Mouse (Mus musculus) macrophage (primary cell): ENCODE measurements around the gene Abhd2. TPM values are rescaled to one million over a fixed set of nuclear protein-coding genes. Genes with fewer than 3 reads are reported as not detected.

Experiments
- H3K27ac ChIP-seq: fragments of 350-480 bp; formaldehyde crosslinking; 2 replicates; pipeline ENCODE4 v1.9.0; 2021
- H3K36me3 ChIP-seq: fragments of 350-480 bp; formaldehyde crosslinking; 2 replicates; pipeline ENCODE4 v1.9.0; 2021; ENCODE audit errors: inconsistent target
- H3K4me3 ChIP-seq: fragments of 350-480 bp; formaldehyde crosslinking; 2 replicates; pipeline ENCODE4 v1.9.0; 2021; ENCODE audit errors: inconsistent target
- H3K79me2 ChIP-seq: fragments of 350-480 bp; formaldehyde crosslinking; 2 replicates; pipeline ENCODE4 v1.9.0; 2021; ENCODE audit errors: inconsistent target
- WGBS: methylation state at CpG from one replicate; pipeline ENCODE4 v1.1.7; 2026; ENCODE audit warnings: inconsistent platforms; ENCODE audit not compliant: missing documents; 5-methylcytosine and 5-hydroxymethylcytosine counted together
- polyA plus RNA-seq: library from polyadenylated mRNA; stranded (reverse); fragments of 250-400 nt; gene quantifications from 3 replicates; pipeline ENCODE4 v1.2.4, GENCODE M21; 2018; ENCODE audit warnings: inconsistent platforms

The Abhd2 gene
- polyA plus RNA-seq, 1 experiment from 2014 or later, result 25.1 TPM

DNA sequence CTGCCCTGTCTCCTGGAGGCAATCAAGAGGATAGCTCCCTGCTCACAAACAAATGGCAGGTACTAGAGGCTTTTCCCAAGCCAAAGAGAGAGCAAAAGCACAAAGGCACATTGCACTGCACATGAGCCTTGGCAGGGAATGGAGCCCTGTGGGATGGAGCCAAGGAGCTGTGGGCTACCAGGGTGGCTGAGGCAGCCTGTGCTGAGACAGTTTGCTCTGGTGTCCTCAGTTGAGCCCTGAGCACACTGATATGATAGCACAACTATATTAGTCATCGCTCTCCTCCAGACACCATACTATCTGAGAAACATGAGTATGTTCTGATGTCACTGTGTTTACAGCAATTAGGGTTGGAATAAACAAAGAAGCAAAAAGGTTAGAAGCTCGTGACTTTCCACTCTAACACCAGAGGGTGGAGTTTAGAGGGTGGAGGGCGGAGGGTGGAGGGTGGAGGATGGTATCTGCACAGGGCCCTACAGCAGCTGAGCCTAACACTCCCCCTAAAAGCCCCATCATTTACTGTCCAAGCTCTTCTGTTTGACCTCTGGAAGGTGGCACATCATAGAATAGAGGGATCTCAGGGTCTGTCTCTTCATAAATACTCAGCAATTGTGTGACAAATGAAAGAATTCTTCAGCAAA lies 18.6 kb upstream of the Abhd2 start:
- 96% methylated on average over 3 of the region's 3 CpGs for WGBS
- no peaks in the 10 kb centered on the region for H3K79me2 ChIP-seq
- no peaks in the 10 kb centered on the region for H3K36me3 ChIP-seq
- H3K4me3 ChIP-seq, result no peak overlapping the region
- no peak overlapping the region for H3K27ac ChIP-seq

DNA sequence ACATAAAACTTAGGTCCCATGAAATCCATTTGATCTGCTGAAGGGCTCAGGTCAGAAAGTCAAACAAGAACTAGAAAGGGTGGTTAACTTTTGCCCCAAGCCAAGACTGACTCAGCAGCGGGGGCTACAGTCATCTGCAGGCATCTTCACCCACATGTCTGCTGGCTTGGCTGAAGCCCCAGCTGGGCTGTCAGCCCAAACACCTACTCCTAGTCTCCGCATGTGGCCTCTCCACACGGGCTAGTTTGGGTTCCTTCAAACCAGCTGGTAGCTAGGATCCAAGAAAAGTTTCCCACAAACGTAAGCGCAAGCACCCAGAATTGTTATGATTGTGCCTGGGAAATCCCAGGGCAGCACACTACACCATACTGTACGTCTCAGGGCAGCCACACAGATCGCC lies 17.6 kb upstream of the Abhd2 start:
- H3K36me3 ChIP-seq, result no peaks in the 10 kb centered on the region
- WGBS, result 82% methylated on average over 7 of the region's 7 CpGs
- no peaks in the 10 kb centered on the region for H3K79me2 ChIP-seq
- H3K4me3 ChIP-seq, result no peak overlapping the region
- no peak overlapping the region for H3K27ac ChIP-seq

DNA sequence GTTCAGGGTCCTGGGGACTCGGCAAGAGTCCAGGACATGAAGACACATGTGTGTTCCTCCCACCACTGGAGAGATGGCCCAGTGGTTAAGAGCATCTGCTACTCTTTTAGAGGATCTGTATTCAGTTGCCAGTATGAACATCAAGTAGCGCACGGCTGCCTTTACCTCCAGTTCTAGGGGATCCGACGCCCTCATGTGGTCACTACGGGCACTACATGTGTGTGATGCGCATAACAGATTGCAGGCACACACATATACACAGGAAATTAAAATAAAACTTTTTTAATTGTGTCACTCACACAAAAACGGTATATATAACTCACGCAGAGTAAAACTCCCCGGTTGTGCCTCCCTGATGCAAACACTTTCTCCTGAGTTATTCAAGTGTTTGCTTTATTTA lies 17.2 kb upstream of the Abhd2 start:
- H3K27ac ChIP-seq, result no peak overlapping the region
- WGBS, result 86% methylated on average over 10 of the region's 10 CpGs

DNA sequence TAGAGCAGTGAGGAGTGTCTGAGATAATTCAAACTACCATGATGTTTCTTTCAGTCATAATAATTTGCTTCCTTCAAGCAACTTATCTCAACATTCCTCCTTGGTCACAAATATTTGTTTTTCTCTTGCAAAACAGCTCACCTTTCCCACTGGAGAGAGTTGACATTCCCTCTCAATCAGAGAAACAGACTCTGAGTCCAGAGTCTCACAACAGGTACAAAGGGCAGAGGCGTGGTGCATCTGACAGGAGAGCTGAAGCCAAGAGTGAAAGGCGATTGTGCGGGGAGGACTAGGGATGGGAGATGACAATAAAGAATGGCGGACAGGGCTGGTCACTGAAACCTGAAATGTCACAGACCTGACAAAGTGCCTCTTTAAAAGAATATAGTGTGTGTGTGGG lies 16.3 kb upstream of the Abhd2 start:
- Histone ChIP-seq H3K4me3 (no peak overlapping the region), H3K36me3 (no peaks in the 10 kb centered on the region), H3K27ac (no peak overlapping the region), H3K79me2 (no peaks in the 10 kb centered on the region)
- WGBS, result 91% methylated on average over 4 of the region's 4 CpGs

More for the DNA sequence above, 17.2 kb upstream of the Abhd2 start:
- Histone ChIP-seq H3K4me3 (no peak overlapping the region), H3K36me3 (no peaks in the 10 kb centered on the region), H3K79me2 (no peaks in the 10 kb centered on the region)

DNA sequence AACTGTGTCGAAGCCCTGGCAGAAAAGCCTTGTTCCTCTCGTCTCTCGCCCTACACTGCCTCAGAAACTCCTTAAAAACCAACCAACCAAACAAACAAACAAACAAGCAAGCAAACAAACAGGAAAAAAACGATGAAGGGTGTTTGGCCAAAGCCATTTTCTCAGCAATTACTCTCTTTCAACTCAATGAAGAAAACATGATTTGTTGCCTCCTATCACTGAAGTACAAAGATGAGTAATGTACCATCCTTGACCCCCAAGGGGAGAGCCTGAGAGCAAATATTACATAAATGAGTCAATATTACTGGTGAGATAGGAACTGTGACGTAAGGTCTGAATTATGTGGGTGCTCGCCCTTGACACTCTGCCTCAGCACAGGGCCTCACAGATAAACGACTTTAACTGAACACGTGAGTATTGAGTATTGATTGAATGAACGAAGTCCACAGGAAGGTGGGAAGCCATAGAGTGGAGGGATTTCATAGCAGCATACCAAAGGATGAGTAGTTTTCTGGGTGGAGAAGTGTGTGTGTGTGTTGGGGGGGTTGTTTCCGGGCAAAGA lies 13.9 kb upstream of the Abhd2 start:
- whole genome bisulfite sequencing, result 91% methylated on average over 10 of the region's 10 CpGs
- Histone ChIP-seq H3K4me3 (no peak overlapping the region), H3K36me3 (no peaks in the 10 kb centered on the region), H3K27ac (no peak overlapping the region), H3K79me2 (no peaks in the 10 kb centered on the region)

DNA sequence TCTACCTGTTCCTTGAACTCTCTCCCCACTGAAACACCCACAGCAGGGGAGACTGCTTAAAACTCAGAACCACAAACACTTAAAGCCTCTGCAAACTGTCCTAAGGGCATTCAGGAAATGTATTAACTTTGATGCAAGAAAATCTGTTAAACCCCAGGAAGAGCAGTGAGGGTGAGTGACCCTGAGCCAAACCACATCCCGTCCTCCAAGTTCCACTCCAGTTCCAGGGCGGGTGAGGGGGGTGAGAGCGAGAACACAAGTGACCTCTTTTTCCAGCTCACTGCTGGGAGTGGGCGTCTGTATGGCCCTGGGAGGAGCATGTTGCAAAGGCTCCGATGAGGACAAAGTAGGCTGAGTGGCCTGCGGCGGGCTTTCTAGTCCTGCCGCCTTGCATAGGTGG lies 10.5 kb upstream of the Abhd2 start:
- Histone ChIP-seq H3K27ac (no peak overlapping the region), H3K36me3 (no peaks in the 10 kb centered on the region), H3K4me3 (no peak overlapping the region), H3K79me2 (no peaks in the 10 kb centered on the region)
- WGBS, result 38% methylated on average over 8 of the region's 8 CpGs

DNA sequence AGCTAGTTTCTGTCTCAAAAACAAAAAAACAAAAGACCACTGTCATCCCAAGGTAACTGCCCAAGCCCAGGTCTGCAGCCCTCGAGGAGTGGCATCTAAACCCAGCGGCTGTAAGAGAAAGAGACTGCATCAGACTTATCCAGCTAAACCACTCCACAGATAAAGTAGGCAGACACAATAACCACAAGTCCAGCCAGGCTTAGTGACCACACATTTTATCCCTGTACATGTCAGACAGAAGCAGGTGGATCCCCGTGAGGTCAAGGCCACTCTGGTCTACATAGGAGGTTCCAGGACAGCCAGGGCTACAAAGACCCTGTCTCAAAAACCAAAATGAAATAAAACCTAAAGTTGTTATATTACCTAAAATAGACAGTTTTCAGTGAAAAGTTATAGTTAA lies 9.2 kb upstream of the Abhd2 start:
- Histone ChIP-seq H3K27ac (no peak overlapping the region), H3K36me3 (no peaks in the 10 kb centered on the region), H3K79me2 (no peaks in the 10 kb centered on the region), H3K4me3 (no peak overlapping the region)
- 93% methylated on average over 3 of the region's 3 CpGs for WGBS

DNA sequence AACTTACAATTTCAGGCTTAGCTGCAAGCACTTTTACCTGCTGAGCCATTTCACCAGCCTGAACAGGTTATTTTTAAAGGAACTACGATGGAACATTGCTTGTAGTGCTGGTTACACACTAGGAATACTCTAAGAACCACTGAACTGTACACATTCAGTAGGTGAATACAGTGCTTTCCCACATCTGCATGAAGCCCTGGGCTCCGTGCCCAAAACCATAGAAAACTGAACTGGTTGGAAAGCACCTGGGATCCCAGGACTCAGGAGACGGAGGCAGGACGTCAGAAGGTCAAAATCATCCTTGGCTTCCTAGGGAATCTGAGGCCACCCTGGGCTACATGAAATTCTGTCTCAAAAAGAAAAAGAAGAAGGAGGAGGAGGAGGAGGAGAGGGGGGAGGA lies 6.8 kb upstream of the Abhd2 start:
- no peaks in the 10 kb centered on the region for H3K36me3 ChIP-seq
- H3K79me2 ChIP-seq, result no peaks in the 10 kb centered on the region
- H3K27ac ChIP-seq, result no peak overlapping the region
- no peak overlapping the region for H3K4me3 ChIP-seq
- WGBS, result 85% methylated on average over 4 of the region's 4 CpGs

DNA sequence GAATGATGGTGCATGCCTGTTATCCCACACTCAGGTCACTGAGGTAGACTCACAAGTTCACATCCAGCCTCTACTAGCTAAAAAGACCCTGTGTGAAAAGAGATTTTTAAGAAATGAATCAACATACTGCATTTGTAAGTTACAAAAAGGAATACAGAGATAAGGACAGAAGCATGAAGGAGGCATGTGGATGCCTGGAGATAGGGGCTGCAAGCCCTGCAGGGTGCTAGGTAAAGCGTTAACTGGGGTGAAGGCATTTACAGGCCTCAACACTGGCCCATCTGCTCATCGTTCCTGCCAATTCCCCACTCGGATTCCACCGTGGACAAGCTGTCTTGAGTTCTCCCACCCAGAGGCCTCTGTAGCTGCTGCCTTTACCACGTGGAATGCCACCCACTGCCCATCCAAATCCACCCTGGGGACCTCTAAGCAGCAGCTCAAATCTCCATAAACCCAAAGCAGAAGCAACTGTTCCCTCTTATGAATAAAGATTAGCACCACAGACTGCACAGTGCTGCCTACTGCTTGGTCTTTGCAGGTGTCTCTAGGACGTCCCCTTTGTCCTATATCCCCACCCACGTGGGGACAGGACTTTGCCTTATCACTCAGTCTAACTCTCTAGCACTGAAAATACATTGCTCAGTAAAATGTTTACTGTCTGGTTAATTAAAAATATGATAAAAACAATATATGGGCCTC lies 5.2 kb upstream of the Abhd2 start:
- H3K36me3 ChIP-seq, result no peaks in the 10 kb centered on the region
- no peaks in the 10 kb centered on the region for H3K79me2 ChIP-seq
- 80% methylated on average over 7 of the region's 7 CpGs for WGBS
- no peak overlapping the region for H3K27ac ChIP-seq
- no peak overlapping the region for H3K4me3 ChIP-seq

DNA sequence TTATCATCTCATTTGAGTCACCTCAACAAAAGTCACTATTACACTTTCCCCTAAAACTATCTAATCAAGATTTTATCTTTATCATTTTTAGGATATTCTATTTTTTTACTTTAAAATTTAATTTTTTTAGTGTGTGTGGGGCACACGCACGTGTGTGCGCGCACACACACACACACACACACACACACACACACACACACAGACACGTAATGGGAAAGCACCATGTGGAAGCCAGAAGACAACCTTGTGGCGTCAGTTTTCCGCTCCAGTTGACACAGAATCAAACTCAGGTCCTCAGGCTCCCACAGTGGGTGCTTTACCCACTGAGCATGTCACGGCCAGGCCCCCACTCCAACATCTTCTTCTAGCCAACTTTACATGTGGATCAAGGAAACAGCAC lies 4.1 kb upstream of the Abhd2 start:
- Histone ChIP-seq H3K4me3 (no peak overlapping the region), H3K27ac (no peak overlapping the region), H3K79me2 (peaks cover 7% of the 10 kb centered on the region; the same call in 1 of the 2 replicates), H3K36me3 (no peaks in the 10 kb centered on the region)
- WGBS, result 100% methylated on average over 4 of the region's 8 CpGs

DNA sequence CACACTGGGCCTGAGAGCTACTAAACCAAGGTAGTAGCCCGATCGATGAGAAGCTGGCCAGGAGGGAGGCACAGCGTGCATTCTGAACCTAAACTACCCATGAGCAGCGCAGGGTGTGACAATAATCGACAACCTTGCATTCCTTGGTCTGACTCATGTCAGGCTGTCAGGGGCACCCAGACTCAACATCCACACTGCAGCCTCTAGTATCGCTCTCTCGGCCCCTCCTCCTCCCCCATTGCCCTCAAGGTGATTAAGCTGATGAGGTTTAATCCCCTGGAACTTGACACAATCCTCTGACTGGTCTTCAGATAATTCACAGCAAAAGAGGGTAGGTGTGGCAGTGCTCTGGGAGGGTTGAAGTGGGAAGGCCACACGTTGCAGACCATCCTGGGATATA lies 3.6 kb upstream of the Abhd2 start:
- H3K36me3 ChIP-seq, result no peaks in the 10 kb centered on the region
- H3K27ac ChIP-seq, result peak overlapping the region; percentile 48
- H3K79me2 ChIP-seq, result peaks cover 12% of the 10 kb centered on the region; the same call in 1 of the 2 replicates
- H3K4me3 ChIP-seq, result no peak overlapping the region
- 68% methylated on average over 7 of the region's 8 CpGs for WGBS

DNA sequence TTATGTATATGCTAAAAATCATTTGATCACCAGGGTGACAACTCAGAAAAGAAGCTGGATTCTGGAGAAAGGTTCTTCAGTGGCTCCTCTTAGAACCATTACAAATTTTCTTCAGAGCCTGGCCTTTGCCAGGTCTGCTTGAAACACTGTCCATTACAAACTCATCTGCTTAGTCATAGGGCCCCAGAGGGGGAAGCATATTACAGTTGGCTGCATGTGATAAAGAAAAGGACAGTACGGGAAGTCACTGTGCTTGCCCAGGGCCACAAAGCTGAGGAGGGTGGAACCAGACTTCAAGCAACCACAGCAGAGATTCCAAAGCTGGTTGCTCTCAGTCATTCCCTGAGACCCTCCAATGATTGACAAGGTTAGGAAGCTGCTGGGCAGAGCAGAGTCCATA lies 3.1 kb upstream of the Abhd2 start:
- peaks cover 17% of the 10 kb centered on the region; the same call in 1 of the 2 replicates for H3K79me2 ChIP-seq
- WGBS, result 15% methylated on average over 1 of the region's 1 CpGs
- H3K27ac ChIP-seq, result peak overlapping the region; percentile 48
- H3K4me3 ChIP-seq, result no peak overlapping the region
- H3K36me3 ChIP-seq, result no peaks in the 10 kb centered on the region

DNA sequence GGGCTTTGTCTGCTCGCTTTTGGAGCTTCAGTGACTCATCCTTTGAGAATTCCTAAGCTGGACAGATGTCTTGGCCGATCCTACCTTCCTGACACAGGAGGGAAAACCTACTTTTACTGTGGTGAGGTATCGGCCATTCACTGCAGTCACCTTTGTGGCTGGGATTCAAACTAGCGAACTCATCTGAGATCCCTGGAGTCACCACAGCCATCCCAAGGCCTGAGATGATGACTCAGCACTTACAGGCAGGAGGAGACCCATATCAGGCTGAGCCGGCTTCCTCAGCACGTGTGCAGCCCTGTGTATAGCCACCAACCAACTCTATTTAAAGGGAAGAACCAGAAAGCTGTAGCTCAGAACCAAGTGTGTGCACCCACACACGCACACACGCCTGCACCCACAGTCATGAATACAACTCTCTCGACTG lies 2.0 kb upstream of the Abhd2 start:
- no peaks in the 10 kb centered on the region for H3K36me3 ChIP-seq
- H3K79me2 ChIP-seq, result peaks cover 28% of the 10 kb centered on the region
- WGBS, result 39% methylated on average over 9 of the region's 9 CpGs
- no peak overlapping the region for H3K4me3 ChIP-seq
- H3K27ac ChIP-seq, result no peak overlapping the region

DNA sequence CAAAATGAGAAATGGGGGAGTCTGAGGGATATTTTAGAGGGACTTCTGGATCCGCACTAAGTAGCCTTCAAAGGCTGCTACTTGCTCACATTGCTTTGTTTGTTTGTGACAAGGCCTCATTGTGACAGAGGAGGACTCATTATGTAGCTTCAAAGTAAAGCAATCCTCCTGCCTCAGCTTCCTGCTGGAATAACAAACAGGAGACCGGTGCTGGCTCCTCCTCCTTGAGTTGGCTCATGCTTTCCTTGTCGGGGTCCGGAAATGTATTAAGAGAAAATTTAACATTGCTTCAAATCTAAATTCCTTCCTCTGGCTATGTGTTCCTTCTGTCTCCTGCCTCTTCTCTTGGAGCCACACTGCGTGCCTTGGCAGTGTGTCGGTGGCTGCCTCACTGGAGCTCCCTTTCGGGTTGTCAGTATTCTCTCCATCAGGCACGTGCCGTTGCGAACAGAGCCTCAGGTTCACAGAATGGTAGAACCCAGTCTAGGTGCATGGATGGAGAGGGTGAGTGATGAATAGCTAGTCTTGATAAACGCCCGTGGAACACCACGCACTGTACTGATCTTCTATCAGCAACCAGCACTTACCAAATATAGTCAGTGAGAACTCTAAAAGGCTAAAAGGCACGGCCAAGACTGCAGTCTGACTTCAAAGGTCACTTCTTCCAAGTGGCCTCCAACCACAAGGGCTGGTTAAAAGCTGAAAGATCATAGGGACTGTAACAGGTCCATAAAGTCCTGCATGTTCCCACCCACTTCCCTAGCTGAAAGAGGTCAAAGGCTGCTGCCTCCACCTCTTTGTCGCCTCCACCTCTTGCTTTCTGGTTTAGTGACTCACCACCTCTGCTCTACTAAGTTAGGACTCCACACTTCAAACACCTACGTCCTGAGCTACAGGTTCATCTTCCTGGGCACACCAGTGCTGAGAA lies 874 bp upstream of the Abhd2 start:
- Histone ChIP-seq H3K36me3 (no peaks in the 10 kb centered on the region), H3K4me3 (peak overlapping the region; percentile 17; the same call in 1 of the 2 replicates), H3K27ac (no peak overlapping the region), H3K79me2 (peaks cover 39% of the 10 kb centered on the region)
- 85% methylated on average over 16 of the region's 16 CpGs for WGBS
